Mouse (Mus musculus) ES-Bruce4 (cell line): ENCODE measurements around the gene 3110009E18Rik.

Experiments
- CTCF ChIP-seq: IDR thresholded peaks from one replicate; pipeline ENCODE4 v1.8.1; 2011; ENCODE audit warnings: low read depth, low read length
- POLR2A ChIP-seq: IDR thresholded peaks from one replicate; pipeline ENCODE4 v1.8.1; 2011; ENCODE audit warnings: low read length; ENCODE audit not compliant: insufficient read depth

GRCm38 (mm10) chr1:120126318-120126717 lies 5.3 kb downstream of the 3110009E18Rik start:
- no peak for TF ChIP-seq CTCF
- TF ChIP-seq POLR2A, result no peak
